Mouse (Mus musculus): ENCODE data around the gene Gins1. TPM values are rescaled to one million over a fixed set of nuclear protein-coding genes. Genes with fewer than 3 reads are reported as not detected.
"Not testable (repeated sequence)": the region's sequence is repeated elsewhere in the genome, so short reads cannot be mapped to it uniquely, and the experiment has no call there.

Gene Gins1
- polyA plus RNA-seq, 1 experiment from 2014 or later, result 9.1 TPM

- Histone ChIP-seq H3K4me3 (ENCODE audit: low read depth, low read length) (0 out of 2 replicates have a peak overlapping the region, but pooled peaks have one; percentile 59), H3K4me2 (replicated peaks; ENCODE audit: low read depth) (peak overlapping the region; percentile 66)
- H3K9ac ChIP-seq (ENCODE audit: low read depth, low read length); H3K4me1 ChIP-seq (replicated peaks; ENCODE audit: control insufficient read depth, insufficient read depth, low read length); H3K9me3 ChIP-seq (ENCODE audit: control insufficient read depth); H3K27me3 ChIP-seq (replicated peaks; ENCODE audit: control insufficient read depth, insufficient read depth, low read length); ATAC-seq; H3K27ac ChIP-seq (ENCODE audit: low read depth, low read length); H3K36me3 ChIP-seq (ENCODE audit: control insufficient read depth, insufficient read depth): not testable (repeated sequence)
- WGBS, result 41% methylated on average over 6 of the region's 6 CpGs
- 0 out of 2 replicates have a peak, but pooled peaks have one; percentile 7 for TF ChIP-seq CTCF (IDR thresholded peaks at IDR 0.05; ENCODE audit: low read depth)
Observed at GRCm38 (mm10) chr2:150908881-150909280, 3.7 kb downstream of the Gins1 start.

GRCm38 (mm10) chr2:150909429-150910039 is 4.3 kb downstream of the Gins1 start:
- H3K4me1 ChIP-seq (replicated peaks; ENCODE audit: control insufficient read depth, insufficient read depth, low read length), result no peaks in the 10 kb centered on the region
- no peaks in the 10 kb centered on the region for H3K36me3 ChIP-seq (ENCODE audit: control insufficient read depth, insufficient read depth)
- no peaks in the 10 kb centered on the region for H3K9me3 ChIP-seq (ENCODE audit: control insufficient read depth)
- peak overlapping the region; percentile 59 for H3K4me3 ChIP-seq (ENCODE audit: low read depth, low read length)
- peak overlapping the region; percentile 62 for H3K27ac ChIP-seq (ENCODE audit: low read depth, low read length)
- H3K9ac ChIP-seq (ENCODE audit: low read depth, low read length), result peak overlapping the region; percentile 45; the same call in 1 of the 2 replicates
- no peaks in the 10 kb centered on the region for H3K27me3 ChIP-seq (replicated peaks; ENCODE audit: control insufficient read depth, insufficient read depth, low read length)
- WGBS, result 0% methylated on average over 35 of the region's 35 CpGs
- ATAC-seq, result peak; percentile 95
- TF ChIP-seq CTCF (IDR thresholded peaks at IDR 0.05; ENCODE audit: low read depth), result no peak
- peak overlapping the region; percentile 66 for H3K4me2 ChIP-seq (replicated peaks; ENCODE audit: low read depth)

- Histone ChIP-seq H3K9me3 (ENCODE audit: control insufficient read depth) (no peaks in the 10 kb centered on the region), H3K4me2 (replicated peaks; ENCODE audit: low read depth) (peak overlapping the region; percentile 66), H3K4me3 (ENCODE audit: low read depth, low read length) (peak overlapping the region; percentile 59), H3K9ac (ENCODE audit: low read depth, low read length) (peak overlapping the region; percentile 45; the same call in 1 of the 2 replicates), H3K36me3 (ENCODE audit: control insufficient read depth, insufficient read depth) (no peaks in the 10 kb centered on the region), H3K4me1 (replicated peaks; ENCODE audit: control insufficient read depth, insufficient read depth, low read length) (no peaks in the 10 kb centered on the region), H3K27ac (ENCODE audit: low read depth, low read length) (no peak overlapping the region), H3K27me3 (replicated peaks; ENCODE audit: control insufficient read depth, insufficient read depth, low read length) (no peaks in the 10 kb centered on the region)
- TF ChIP-seq CTCF (IDR thresholded peaks at IDR 0.05; ENCODE audit: low read depth), result no peak
- no peak for ATAC-seq
- WGBS, result 39% methylated on average over 8 of the region's 10 CpGs
Observed at GRCm38 (mm10) chr2:150910295-150910881, 5.2 kb downstream of the Gins1 start.

- no peak overlapping the region for H3K4me2 ChIP-seq (replicated peaks; ENCODE audit: low read depth)
- H3K36me3 ChIP-seq (ENCODE audit: control insufficient read depth, insufficient read depth), result 0 out of 2 replicates have a peak, but pooled peaks cover 5% of the 10 kb centered on the region
- H3K9me3 ChIP-seq (ENCODE audit: control insufficient read depth), result no peaks in the 10 kb centered on the region
- no peak overlapping the region for H3K27ac ChIP-seq (ENCODE audit: low read depth, low read length)
- no peak for TF ChIP-seq CTCF (IDR thresholded peaks at IDR 0.05; ENCODE audit: low read depth)
- ATAC-seq, result no peak
- H3K9ac ChIP-seq (ENCODE audit: low read depth, low read length), result no peak overlapping the region
- H3K27me3 ChIP-seq (replicated peaks; ENCODE audit: control insufficient read depth, insufficient read depth, low read length), result no peaks in the 10 kb centered on the region
- H3K4me3 ChIP-seq (ENCODE audit: low read depth, low read length), result no peak overlapping the region
- 68% methylated on average over 4 of the region's 4 CpGs for WGBS
- no peaks in the 10 kb centered on the region for H3K4me1 ChIP-seq (replicated peaks; ENCODE audit: control insufficient read depth, insufficient read depth, low read length)
Observed at GRCm38 (mm10) chr2:150914781-150915515, 9.7 kb downstream of the Gins1 start.

- Histone ChIP-seq H3K36me3 (ENCODE audit: control insufficient read depth, insufficient read depth) (0 out of 2 replicates have a peak, but pooled peaks cover 5% of the 10 kb centered on the region), H3K27ac (ENCODE audit: low read depth, low read length) (no peak overlapping the region), H3K9ac (ENCODE audit: low read depth, low read length) (no peak overlapping the region), H3K9me3 (ENCODE audit: control insufficient read depth) (no peaks in the 10 kb centered on the region), H3K4me3 (ENCODE audit: low read depth, low read length) (no peak overlapping the region), H3K4me2 (replicated peaks; ENCODE audit: low read depth) (no peak overlapping the region), H3K27me3 (replicated peaks; ENCODE audit: control insufficient read depth, insufficient read depth, low read length) (no peaks in the 10 kb centered on the region), H3K4me1 (replicated peaks; ENCODE audit: control insufficient read depth, insufficient read depth, low read length) (no peaks in the 10 kb centered on the region)
- 84% methylated on average over 5 of the region's 5 CpGs for WGBS
- no peak for TF ChIP-seq CTCF (IDR thresholded peaks at IDR 0.05; ENCODE audit: low read depth)
- ATAC-seq, result no peak
Observed at GRCm38 (mm10) chr2:150915786-150916185, 10.6 kb downstream of the Gins1 start.

GRCm38 (mm10) chr2:150918720-150919119 is 13.5 kb downstream of the Gins1 start:
- Histone ChIP-seq H3K27ac (ENCODE audit: low read depth, low read length) (no peak overlapping the region), H3K4me3 (ENCODE audit: low read depth, low read length) (no peak overlapping the region), H3K4me1 (replicated peaks; ENCODE audit: control insufficient read depth, insufficient read depth, low read length) (no peaks in the 10 kb centered on the region), H3K27me3 (replicated peaks; ENCODE audit: control insufficient read depth, insufficient read depth, low read length) (no peaks in the 10 kb centered on the region), H3K4me2 (replicated peaks; ENCODE audit: low read depth) (no peak overlapping the region), H3K9me3 (ENCODE audit: control insufficient read depth) (no peaks in the 10 kb centered on the region), H3K9ac (ENCODE audit: low read depth, low read length) (no peak overlapping the region), H3K36me3 (ENCODE audit: control insufficient read depth, insufficient read depth) (0 out of 2 replicates have a peak, but pooled peaks cover 5% of the 10 kb centered on the region)
- TF ChIP-seq CTCF (IDR thresholded peaks at IDR 0.05; ENCODE audit: low read depth), result no peak
- WGBS, result 63% methylated on average over 3 of the region's 3 CpGs
- ATAC-seq, result peak; percentile 79

Data from intestine, postnatal 0 days (tissue).